Mouse (Mus musculus) right cerebral cortex, postnatal 14 days (tissue): ENCODE measurements around the gene Prelid3b.

ENCODE experiments used
- DNase-seq: peaks from one replicate; pipeline ENCODE4 v3.0.0; 2022

The Prelid3b gene

GRCm38 (mm10) chr2:174459365-174459764, 13.5 kb downstream of the Prelid3b start:
- no peak for DNase-seq

GRCm38 (mm10) chr2:174453681-174454080, 19.2 kb downstream of the Prelid3b start:
- no peak for DNase-seq

- no peak for DNase-seq
Observed at GRCm38 (mm10) chr2:174450353-174450752, 22.5 kb downstream of the Prelid3b start, which contains the start of gene Tubb1. Gene Tubb1 (plus strand): TSS chr2:174450695.

GRCm38 (mm10) chr2:174448405-174448804, 24.5 kb downstream of the Prelid3b start:
- DNase-seq = no peak

GRCm38 (mm10) chr2:174446905-174447304, 26.0 kb downstream of the Prelid3b start:
- no peak for DNase-seq

- DNase-seq = no peak
Observed at GRCm38 (mm10) chr2:174446492-174446891, 26.4 kb downstream of the Prelid3b start.

GRCm38 (mm10) chr2:174445018-174445417, 27.9 kb downstream of the Prelid3b start:
- DNase-seq = no peak

- DNase-seq = no peak
Observed at GRCm38 (mm10) chr2:174444359-174444758, 28.5 kb downstream of the Prelid3b start.

GRCm38 (mm10) chr2:174443046-174443445, 29.8 kb downstream of the Prelid3b start:
- DNase-seq = no peak

- no peak for DNase-seq
Observed at GRCm38 (mm10) chr2:174442460-174442859, 30.4 kb downstream of the Prelid3b start.

GRCm38 (mm10) chr2:174441898-174442297, 31.0 kb downstream of the Prelid3b start:
- no peak for DNase-seq

GRCm38 (mm10) chr2:174439961-174440360, 32.9 kb downstream of the Prelid3b start:
- DNase-seq = no peak

- no peak for DNase-seq
Observed at GRCm38 (mm10) chr2:174439450-174439838, 33.4 kb downstream of the Prelid3b start.

- peak; percentile 39 for DNase-seq
Observed at GRCm38 (mm10) chr2:174438737-174439449, 34.0 kb downstream of the Prelid3b start, which contains the start of gene Ctsz. Gene Ctsz (minus strand): TSS chr2:174439039.

GRCm38 (mm10) chr2:174438181-174438580, 34.7 kb downstream of the Prelid3b start:
- DNase-seq = no peak

- no peak for DNase-seq
Observed at GRCm38 (mm10) chr2:174437697-174437982, 35.2 kb downstream of the Prelid3b start.

GRCm38 (mm10) chr2:174436916-174437696, 35.8 kb downstream of the Prelid3b start:
- no peak for DNase-seq

- no peak for DNase-seq
Observed at GRCm38 (mm10) chr2:174436076-174436701, 36.7 kb downstream of the Prelid3b start.

- DNase-seq = no peak
Observed at GRCm38 (mm10) chr2:174434943-174435342, 37.9 kb downstream of the Prelid3b start.

GRCm38 (mm10) chr2:174428996-174429591, 43.8 kb downstream of the Prelid3b start:
- no peak for DNase-seq

GRCm38 (mm10) chr2:174428076-174428835, 44.6 kb downstream of the Prelid3b start:
- DNase-seq = no peak

GRCm38 (mm10) chr2:174426856-174427255, 46.0 kb downstream of the Prelid3b start:
- DNase-seq = no peak
